Comparison of ENCODE assay signal across 30 mouse cellular contexts in the genomic region with DNA sequence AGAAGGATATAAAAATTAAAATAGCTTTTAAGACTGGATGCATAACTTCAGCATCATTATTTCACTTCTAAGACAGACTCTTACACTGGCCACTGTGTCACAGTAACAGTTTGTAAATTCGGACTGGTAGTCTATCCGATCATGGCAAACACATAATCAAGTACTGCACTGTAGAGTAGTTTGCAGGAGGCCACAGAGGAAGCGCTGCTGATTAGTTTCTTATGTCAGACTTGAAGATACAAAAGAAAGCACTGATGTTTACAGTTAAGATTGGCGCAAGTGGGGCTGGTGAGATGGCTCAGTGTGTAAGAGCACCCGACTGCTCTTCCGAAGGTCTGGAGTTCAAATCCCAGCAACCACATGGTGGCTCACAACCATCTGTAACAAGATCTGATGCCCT.
"Had no signal": no experiment of that assay in that cellular context is flagged by ENCODE, and none has a peak within 500 bp of the region (broad histone marks: within the 10 kb centered on the region; RNA-seq: fewer than 3 reads in every experiment).

No protein-coding gene starts in this region.

- H3K4me3 ChIP-seq: left cerebral cortex, adult 2 months; limb, embryonic 10.5 days; limb, embryonic 12.5 days; limb, embryonic 13.5 days; limb, embryonic 15.5 days; liver, embryonic 12.5 days; liver, embryonic 13.5 days; liver, embryonic 15.5 days; lung, embryonic 15.5 days; megakaryocyte, embryonic 14.5 days; midbrain, embryonic 10.5 days; midbrain, embryonic 12.5 days; midbrain, embryonic 13.5 days; midbrain, embryonic 15.5 days; myocyte; neural tube, embryonic 12.5 days had no signal

- H3K4me1 ChIP-seq: limb, embryonic 10.5 days; limb, embryonic 12.5 days; limb, embryonic 13.5 days; limb, embryonic 15.5 days; liver, embryonic 13.5 days; liver, embryonic 15.5 days; lung, embryonic 15.5 days; megakaryocyte, embryonic 14.5 days; midbrain, embryonic 12.5 days; midbrain, embryonic 13.5 days; midbrain, embryonic 15.5 days; neural tube, embryonic 12.5 days had no signal

- H3K9me3 ChIP-seq: limb, embryonic 10.5 days; limb, embryonic 12.5 days; limb, embryonic 13.5 days; limb, embryonic 15.5 days; liver, embryonic 12.5 days; liver, embryonic 13.5 days; liver, embryonic 15.5 days; lung, embryonic 15.5 days; megakaryocyte, embryonic 14.5 days; midbrain, embryonic 10.5 days; midbrain, embryonic 12.5 days; midbrain, embryonic 13.5 days; midbrain, embryonic 15.5 days; neural tube, embryonic 12.5 days had no signal

- ATAC-seq: liver, embryonic 12.5 days; liver, postnatal 0 days; lung, postnatal 0 days; midbrain, embryonic 13.5 days; midbrain, embryonic 15.5 days; midbrain, embryonic 16.5 days had no signal

- H3K4me2 ChIP-seq: limb, embryonic 12.5 days; limb, embryonic 13.5 days; limb, embryonic 15.5 days; liver, embryonic 11.5 days; liver, embryonic 12.5 days; liver, embryonic 13.5 days; liver, embryonic 15.5 days; lung, embryonic 15.5 days; midbrain, embryonic 11.5 days; midbrain, embryonic 12.5 days; midbrain, embryonic 13.5 days; midbrain, embryonic 15.5 days; neural tube, embryonic 12.5 days had no signal

- H3K9ac ChIP-seq: limb, embryonic 12.5 days; limb, embryonic 13.5 days; limb, embryonic 15.5 days; liver, embryonic 12.5 days; liver, embryonic 13.5 days; liver, embryonic 14.5 days; liver, embryonic 15.5 days; liver, postnatal 0 days; lung, embryonic 15.5 days; midbrain, embryonic 12.5 days; midbrain, embryonic 13.5 days; midbrain, embryonic 15.5 days; neural tube, embryonic 12.5 days had no signal

- DNase-seq: left cerebral cortex, postnatal 4 days; liver; liver, embryonic 13.5 days; liver, postnatal 0 days; lung, adult 18-20 months; lung, postnatal 10 days; lung, postnatal 14 days; lung, postnatal 4 days; midbrain, embryonic 14.5 days had no signal

- H3K36me3 ChIP-seq: limb, embryonic 10.5 days; limb, embryonic 12.5 days; limb, embryonic 13.5 days; limb, embryonic 15.5 days; liver, embryonic 12.5 days; liver, embryonic 13.5 days; liver, embryonic 15.5 days; lung, embryonic 15.5 days; midbrain, embryonic 12.5 days; neural tube, embryonic 12.5 days had no signal

- H3K27ac ChIP-seq: left cerebral cortex, adult 2 months; limb, embryonic 10.5 days; limb, embryonic 12.5 days; limb, embryonic 13.5 days; limb, embryonic 15.5 days; liver, embryonic 12.5 days; liver, embryonic 13.5 days; liver, embryonic 14.5 days; liver, embryonic 15.5 days; lung, embryonic 15.5 days; macrophage; midbrain, embryonic 10.5 days; midbrain, embryonic 12.5 days; midbrain, embryonic 13.5 days; midbrain, embryonic 15.5 days; neural tube, embryonic 12.5 days had no signal

- H3K27me3 ChIP-seq: limb, embryonic 12.5 days; limb, embryonic 13.5 days; limb, embryonic 15.5 days; liver, embryonic 12.5 days; liver, embryonic 13.5 days; liver, embryonic 15.5 days; lung, embryonic 15.5 days; megakaryocyte, embryonic 14.5 days; midbrain, embryonic 12.5 days; midbrain, embryonic 13.5 days; midbrain, embryonic 15.5 days; neural tube, embryonic 12.5 days had no signal
